Mouse (Mus musculus): ENCODE results near the gene Trappc13.
A peak's percentile ranks its signal among the peaks of the same experiment; 100 is the strongest.

Trappc13 gene

GRCm38 (mm10) chr13:104114827-104115226 lies 63.4 kb downstream of the Trappc13 start:
- no peak for DNase-seq (ENCODE audit: low spot score)

- no peak for DNase-seq (ENCODE audit: low spot score)
Measured at GRCm38 (mm10) chr13:104113782-104114181, 64.5 kb downstream of the Trappc13 start.

- no peak for DNase-seq (ENCODE audit: low spot score)
Measured at GRCm38 (mm10) chr13:104112266-104112900, 65.9 kb downstream of the Trappc13 start.

- no peak for DNase-seq (ENCODE audit: low spot score)
Measured at GRCm38 (mm10) chr13:104110526-104110925, 67.7 kb downstream of the Trappc13 start.

- peak; percentile 67 for DNase-seq (ENCODE audit: low spot score)
Measured at GRCm38 (mm10) chr13:104109816-104110521, 68.3 kb downstream of the Trappc13 start.

GRCm38 (mm10) chr13:104109288-104109815 lies 68.9 kb downstream of the Trappc13 start, which contains the start of the genes Nln and Sgtb:
Nln (minus strand) TSS chr13:104109614.
Sgtb (plus strand) TSS chr13:104109741.
- DNase-seq (ENCODE audit: low spot score), result peak; percentile 92

- no peak for DNase-seq (ENCODE audit: low spot score)
Measured at GRCm38 (mm10) chr13:104108651-104109287, 69.5 kb downstream of the Trappc13 start.

GRCm38 (mm10) chr13:104101606-104102235 lies 76.5 kb downstream of the Trappc13 start:
- DNase-seq (ENCODE audit: low spot score), result no peak

GRCm38 (mm10) chr13:104100416-104100815 lies 77.9 kb downstream of the Trappc13 start:
- no peak for DNase-seq (ENCODE audit: low spot score)

- DNase-seq (ENCODE audit: low spot score), result no peak
Measured at GRCm38 (mm10) chr13:104097190-104097589, 81.1 kb downstream of the Trappc13 start.

GRCm38 (mm10) chr13:104095955-104096354 lies 82.3 kb downstream of the Trappc13 start:
- DNase-seq (ENCODE audit: low spot score), result no peak

- DNase-seq (ENCODE audit: low spot score), result no peak
Measured at GRCm38 (mm10) chr13:104094531-104095385, 83.5 kb downstream of the Trappc13 start.
